Mouse (Mus musculus): ENCODE results near the gene Ralgapa2. TPM values are rescaled to one million over a fixed set of nuclear protein-coding genes. Genes with fewer than 3 reads are reported as not detected.

Gene Ralgapa2
- polyA plus RNA-seq, 1 experiment from 2014 or later: 11.4 TPM

DNA sequence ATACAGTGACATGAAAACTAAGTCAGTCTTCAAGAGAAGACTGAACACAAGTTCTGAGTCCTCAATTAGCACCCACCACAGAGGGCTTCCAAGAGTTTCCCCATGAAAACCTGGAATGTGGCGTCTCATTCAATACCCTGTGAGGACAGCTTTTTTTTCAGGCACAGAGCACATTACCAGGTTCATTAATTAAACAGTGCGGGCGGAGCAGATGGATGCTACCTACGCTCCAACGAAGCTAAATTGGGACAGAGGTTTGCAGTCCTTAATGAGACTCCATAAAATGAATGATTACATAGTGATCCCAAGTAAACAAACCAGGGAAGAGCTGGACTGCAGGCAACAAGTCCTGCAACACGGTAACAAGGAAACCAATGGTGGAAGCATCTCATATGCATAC lies 224.6 kb downstream of the Ralgapa2 start:
- Histone ChIP-seq H3K4me2 (replicated peaks) (no peak overlapping the region), H3K27ac (no peak overlapping the region), H3K27me3 (replicated peaks) (no peaks in the 10 kb centered on the region), H3K4me1 (peaks cover 16% of the 10 kb centered on the region), H3K36me3 (no peaks in the 10 kb centered on the region), H3K9ac (no peak overlapping the region), H3K9me3 (no peaks in the 10 kb centered on the region), H3K4me3 (no peak overlapping the region)
- no peak for ATAC-seq (ENCODE audit: low FRiP score, low read depth)
- WGBS: 75% methylated on average over 6 of the region's 6 CpGs

DNA sequence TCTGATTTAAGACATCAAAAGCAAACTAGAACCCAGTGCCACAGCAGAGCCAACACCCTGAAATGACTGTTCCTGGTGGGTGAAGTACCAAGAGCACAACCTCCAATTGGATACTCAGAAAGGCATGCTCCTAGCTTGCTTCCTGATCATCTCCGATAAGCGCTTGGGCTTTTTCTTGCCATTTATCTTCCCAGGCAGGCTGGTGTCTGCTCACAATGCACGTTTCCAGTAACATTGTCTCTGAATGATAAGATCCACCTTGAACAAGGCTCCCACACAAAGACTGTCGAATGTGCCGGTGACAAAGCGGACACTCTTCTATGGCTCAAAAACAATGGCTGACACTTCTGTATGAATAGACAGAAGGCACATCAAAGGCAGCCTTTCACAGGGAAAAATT lies 230.8 kb downstream of the Ralgapa2 start:
- no peak for ATAC-seq (ENCODE audit: low FRiP score, low read depth)

DNA sequence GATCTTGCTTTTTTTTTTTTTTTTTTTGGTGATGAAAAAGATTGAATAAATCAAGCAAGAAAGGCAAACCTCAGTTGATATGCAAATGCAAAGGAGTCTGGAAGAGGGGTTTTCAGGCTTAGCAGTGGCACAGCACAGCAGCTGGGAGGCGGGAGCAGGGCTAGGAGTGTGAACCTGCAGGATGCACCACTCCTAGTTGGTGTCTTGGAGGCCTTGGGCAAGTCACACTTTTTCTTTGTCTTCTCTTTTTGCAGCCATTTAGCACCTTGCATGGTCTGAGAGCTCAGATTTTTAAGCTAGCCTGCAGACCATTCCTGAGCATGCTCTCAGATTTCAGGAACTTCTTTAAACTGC lies 231.2 kb downstream of the Ralgapa2 start:
- Histone ChIP-seq H3K36me3 (no peaks in the 10 kb centered on the region), H3K9me3 (no peaks in the 10 kb centered on the region), H3K4me1 (peaks cover 28% of the 10 kb centered on the region), H3K4me3 (no peak overlapping the region), H3K27me3 (replicated peaks) (no peaks in the 10 kb centered on the region), H3K9ac (no peak overlapping the region), H3K4me2 (replicated peaks) (no peak overlapping the region), H3K27ac (no peak overlapping the region)
- 39% methylated on average over 1 of the region's 1 CpGs for whole genome bisulfite sequencing
- no peak for ATAC-seq (ENCODE audit: low FRiP score, low read depth)

More for the DNA sequence above, 230.8 kb downstream of the Ralgapa2 start:
- Histone ChIP-seq H3K4me2 (replicated peaks) (no peak overlapping the region), H3K27ac (no peak overlapping the region), H3K4me1 (peaks cover 28% of the 10 kb centered on the region), H3K9me3 (no peaks in the 10 kb centered on the region), H3K36me3 (no peaks in the 10 kb centered on the region), H3K27me3 (replicated peaks) (no peaks in the 10 kb centered on the region), H3K4me3 (no peak overlapping the region), H3K9ac (no peak overlapping the region)
- WGBS: 40% methylated on average over 6 of the region's 6 CpGs

DNA sequence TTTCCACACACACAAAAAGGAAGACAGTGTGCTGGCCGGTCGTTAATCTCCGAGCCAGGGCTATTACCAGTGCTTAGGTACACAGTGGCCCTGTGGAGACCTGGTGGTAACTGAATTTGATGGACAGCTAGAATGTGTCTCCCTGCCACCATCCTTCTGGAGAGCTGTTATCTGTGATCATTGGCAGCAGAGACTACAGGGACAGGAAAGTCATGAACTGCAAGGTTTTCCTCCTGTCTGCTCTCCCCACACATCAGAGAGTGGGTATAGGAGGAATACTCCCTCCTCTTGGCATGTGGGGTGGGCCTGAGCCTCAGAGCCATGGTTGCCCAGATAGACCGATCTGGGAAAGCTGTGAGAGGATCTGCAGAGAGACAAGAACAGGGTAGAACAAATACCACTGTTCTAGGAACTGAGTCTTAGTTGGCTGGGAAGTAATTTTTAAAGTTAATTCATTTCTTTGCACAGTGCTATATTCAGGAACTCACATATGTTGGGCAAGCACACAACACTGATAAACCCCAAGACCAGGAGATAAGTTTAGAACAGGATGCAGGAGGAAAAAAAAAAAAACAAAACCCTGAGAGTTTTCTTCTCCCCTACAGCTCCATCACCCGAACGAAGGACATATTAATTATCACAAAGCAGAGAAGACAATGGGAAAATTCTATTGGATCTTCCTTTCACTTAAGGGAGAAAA lies 231.8 kb downstream of the Ralgapa2 start:
- Histone ChIP-seq H3K36me3 (no peaks in the 10 kb centered on the region), H3K4me3 (no peak overlapping the region), H3K9me3 (no peaks in the 10 kb centered on the region), H3K27me3 (replicated peaks) (no peaks in the 10 kb centered on the region), H3K4me2 (replicated peaks) (peak overlapping the region; percentile 25; the same call in 1 of the 2 replicates), H3K27ac (0 out of 2 replicates have a peak overlapping the region, but pooled peaks have one; percentile 7), H3K9ac (no peak overlapping the region), H3K4me1 (peaks cover 28% of the 10 kb centered on the region)
- peak; percentile 54; the same call in 1 of the 2 replicates for ATAC-seq (ENCODE audit: low FRiP score, low read depth)
- 22% methylated on average over 6 of the region's 6 CpGs for WGBS

DNA sequence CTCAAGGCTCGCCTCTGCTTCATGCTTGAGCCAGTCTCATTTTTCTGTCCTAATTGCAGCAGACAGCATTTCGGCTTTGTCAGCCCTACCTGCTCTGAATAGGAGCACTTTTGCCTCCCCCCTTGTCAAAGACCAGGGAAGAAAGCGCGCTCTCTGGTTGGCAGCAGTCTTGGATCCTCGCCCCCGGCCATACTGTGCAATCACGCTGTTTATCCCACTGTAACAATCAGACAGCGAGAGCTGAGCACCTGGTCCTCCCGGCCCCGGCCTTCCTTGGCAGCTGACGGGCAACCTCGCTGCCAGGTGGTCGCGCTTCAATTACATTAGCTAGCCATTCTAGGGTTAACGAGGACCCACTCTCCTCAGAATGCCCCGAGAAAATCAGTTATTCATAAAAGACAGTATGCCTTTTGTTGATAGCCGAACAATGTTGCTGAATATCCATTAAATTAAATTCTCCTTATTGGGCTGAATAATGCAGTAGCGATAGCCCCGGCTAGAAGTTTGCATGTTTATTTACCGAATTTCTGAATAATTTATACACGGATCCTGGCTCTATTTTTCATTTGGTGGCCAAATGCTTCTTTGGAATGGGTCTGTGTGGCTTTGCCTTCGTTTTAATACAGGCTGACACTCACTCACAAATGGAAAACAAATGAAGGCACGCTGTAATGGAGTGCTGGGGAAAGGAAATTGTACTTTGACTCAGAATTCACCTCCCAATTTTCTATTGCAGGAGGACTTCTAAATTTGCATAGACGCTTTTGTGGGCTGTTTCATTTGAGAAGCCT lies 232.5 kb downstream of the Ralgapa2 start:
- H3K4me3 ChIP-seq: no peak overlapping the region
- peak; percentile 82 for ATAC-seq (ENCODE audit: low FRiP score, low read depth)
- no peaks in the 10 kb centered on the region for H3K9me3 ChIP-seq
- 27% methylated on average over 24 of the region's 24 CpGs for WGBS
- peaks cover 28% of the 10 kb centered on the region for H3K4me1 ChIP-seq
- H3K4me2 ChIP-seq (replicated peaks): peak overlapping the region; percentile 25
- H3K27me3 ChIP-seq (replicated peaks): no peaks in the 10 kb centered on the region
- H3K9ac ChIP-seq: no peak overlapping the region
- 0 out of 2 replicates have a peak overlapping the region, but pooled peaks have one; percentile 15 for H3K27ac ChIP-seq
- H3K36me3 ChIP-seq: no peaks in the 10 kb centered on the region

DNA sequence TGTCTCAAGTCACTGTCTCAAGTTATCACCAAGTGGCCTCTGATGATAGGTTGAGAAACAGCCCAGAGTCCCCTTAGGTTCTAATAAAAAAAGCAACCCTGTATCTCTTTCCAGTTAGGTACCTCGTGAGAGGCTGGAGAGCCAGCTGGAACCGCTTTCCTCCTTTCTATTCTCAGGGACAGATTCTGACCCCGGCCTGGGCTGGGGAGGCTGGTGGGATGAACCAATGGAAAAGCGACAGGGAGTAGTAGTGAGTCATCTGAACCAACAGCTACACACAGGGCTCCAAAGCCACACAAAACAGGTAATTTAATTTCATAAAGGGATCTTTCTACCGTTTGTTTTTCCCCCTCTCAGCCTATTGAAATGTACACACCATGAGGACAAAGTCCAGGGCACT lies 233.8 kb downstream of the Ralgapa2 start:
- H3K4me3 ChIP-seq: no peak overlapping the region
- no peaks in the 10 kb centered on the region for H3K36me3 ChIP-seq
- H3K9me3 ChIP-seq: no peaks in the 10 kb centered on the region
- peaks cover 28% of the 10 kb centered on the region for H3K4me1 ChIP-seq
- ATAC-seq (ENCODE audit: low FRiP score, low read depth): no peak
- 63% methylated on average over 5 of the region's 5 CpGs for WGBS
- no peak overlapping the region for H3K4me2 ChIP-seq (replicated peaks)
- peak overlapping the region; percentile 7; the same call in 1 of the 2 replicates for H3K27ac ChIP-seq
- no peak overlapping the region for H3K9ac ChIP-seq
- no peaks in the 10 kb centered on the region for H3K27me3 ChIP-seq (replicated peaks)

DNA sequence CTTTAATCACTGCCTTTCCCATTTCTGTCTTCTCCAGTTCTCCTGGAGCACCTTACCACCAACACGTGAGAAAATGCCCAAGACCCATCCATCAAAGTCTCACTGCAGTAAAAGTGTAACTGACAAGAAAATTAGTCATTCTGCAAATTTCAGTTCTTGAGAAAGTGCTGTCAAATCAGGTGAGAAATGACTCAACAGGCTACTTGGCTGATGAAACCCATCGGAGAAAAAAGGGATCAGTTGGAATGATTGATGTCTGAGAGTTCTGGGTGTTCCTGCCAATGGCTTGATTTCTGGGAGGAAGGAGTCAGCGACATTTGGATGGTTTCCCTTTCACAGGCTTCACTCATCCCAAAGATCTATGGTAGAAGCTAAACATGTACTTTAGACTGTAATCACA lies 245.6 kb downstream of the Ralgapa2 start:
- Histone ChIP-seq H3K9ac (no peak overlapping the region), H3K27me3 (replicated peaks) (peaks cover 16% of the 10 kb centered on the region; the same call in 1 of the 2 replicates), H3K36me3 (no peaks in the 10 kb centered on the region), H3K9me3 (no peaks in the 10 kb centered on the region), H3K4me1 (peaks cover 10% of the 10 kb centered on the region), H3K27ac (no peak overlapping the region), H3K4me2 (replicated peaks) (no peak overlapping the region), H3K4me3 (no peak overlapping the region)
- WGBS: 77% methylated on average over 3 of the region's 3 CpGs
- no peak for ATAC-seq (ENCODE audit: low FRiP score, low read depth)

DNA sequence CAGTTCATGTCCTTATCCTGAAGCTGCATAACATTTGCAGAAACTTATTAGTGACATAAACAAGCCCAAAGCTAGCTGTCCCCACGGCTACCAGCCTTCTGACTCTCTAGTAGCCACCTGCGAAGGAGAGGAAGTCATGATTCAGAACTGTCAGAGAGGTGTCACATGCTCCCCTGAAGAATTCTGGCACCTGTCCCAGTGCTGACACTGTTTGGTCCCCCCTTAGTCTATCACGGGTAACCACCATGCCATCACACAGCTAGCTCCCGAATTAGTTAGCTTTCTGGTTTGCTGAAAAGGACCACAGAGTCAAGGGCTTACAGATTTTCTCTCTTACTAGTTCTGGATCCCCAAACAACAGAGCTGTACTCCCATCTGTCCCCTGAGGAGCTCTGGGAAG lies 247.1 kb downstream of the Ralgapa2 start:
- WGBS: 81% methylated on average over 4 of the region's 4 CpGs
- ATAC-seq (ENCODE audit: low FRiP score, low read depth): no peak

DNA sequence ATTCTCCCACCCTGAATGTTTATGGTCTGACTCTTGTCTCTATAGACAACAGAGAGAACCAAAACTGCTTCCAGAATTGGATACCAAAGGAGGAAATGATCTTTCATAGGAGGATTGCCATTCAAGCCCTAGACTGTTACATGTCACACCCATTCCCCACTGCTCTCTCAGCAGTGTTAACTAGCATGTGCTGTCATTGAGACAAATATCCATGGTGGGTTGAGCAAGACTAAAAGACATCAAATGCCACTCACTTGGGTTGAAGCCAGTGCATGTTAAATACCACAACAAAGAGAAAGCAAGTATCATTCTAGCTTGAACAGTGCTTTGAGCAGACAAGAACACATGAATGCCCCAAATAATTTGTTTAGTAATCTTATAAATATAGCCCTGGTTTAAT lies 249.2 kb downstream of the Ralgapa2 start:
- no peak overlapping the region for H3K4me2 ChIP-seq (replicated peaks)
- ATAC-seq (ENCODE audit: low FRiP score, low read depth): no peak
- no peaks in the 10 kb centered on the region for H3K9me3 ChIP-seq
- no peaks in the 10 kb centered on the region for H3K36me3 ChIP-seq
- no peak overlapping the region for H3K9ac ChIP-seq
- no peak overlapping the region for H3K4me3 ChIP-seq
- peaks cover 16% of the 10 kb centered on the region; the same call in 1 of the 2 replicates for H3K27me3 ChIP-seq (replicated peaks)
- no peak overlapping the region for H3K27ac ChIP-seq
- H3K4me1 ChIP-seq: peaks cover 21% of the 10 kb centered on the region

More for the DNA sequence above, 247.1 kb downstream of the Ralgapa2 start:
- no peak overlapping the region for H3K4me3 ChIP-seq
- H3K9ac ChIP-seq: no peak overlapping the region
- H3K9me3 ChIP-seq: no peaks in the 10 kb centered on the region
- no peaks in the 10 kb centered on the region for H3K36me3 ChIP-seq
- H3K27me3 ChIP-seq (replicated peaks): peaks cover 16% of the 10 kb centered on the region; the same call in 1 of the 2 replicates
- H3K4me1 ChIP-seq: peaks cover 15% of the 10 kb centered on the region
- H3K4me2 ChIP-seq (replicated peaks): no peak overlapping the region
- no peak overlapping the region for H3K27ac ChIP-seq

DNA sequence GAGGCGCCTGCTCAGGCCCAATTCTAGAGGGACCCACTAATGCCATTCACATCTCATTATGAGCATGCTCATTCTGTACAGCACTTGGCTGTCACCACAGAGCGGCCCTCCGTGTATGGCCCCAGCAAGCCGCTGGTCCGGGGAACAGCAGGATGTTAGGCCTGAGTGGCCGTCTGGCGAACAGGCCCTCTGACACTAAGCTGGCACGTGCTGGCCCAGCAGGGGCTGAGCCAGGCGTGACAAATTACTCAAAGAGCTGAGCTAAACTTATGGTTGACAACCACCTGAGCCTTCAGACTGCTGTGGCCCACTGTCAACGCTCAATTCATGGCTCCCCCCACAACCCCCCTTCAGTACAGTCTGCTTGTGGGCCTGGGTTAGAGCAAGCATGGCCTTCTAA lies 249.9 kb downstream of the Ralgapa2 start:
- Histone ChIP-seq H3K9ac (no peak overlapping the region), H3K9me3 (no peaks in the 10 kb centered on the region), H3K4me3 (no peak overlapping the region), H3K4me2 (replicated peaks) (no peak overlapping the region), H3K27ac (no peak overlapping the region), H3K36me3 (no peaks in the 10 kb centered on the region), H3K4me1 (peaks cover 26% of the 10 kb centered on the region), H3K27me3 (replicated peaks) (peaks cover 20% of the 10 kb centered on the region; the same call in 1 of the 2 replicates)
- 8% methylated on average over 10 of the region's 10 CpGs for WGBS
- peak; percentile 89 for ATAC-seq (ENCODE audit: low FRiP score, low read depth)

DNA sequence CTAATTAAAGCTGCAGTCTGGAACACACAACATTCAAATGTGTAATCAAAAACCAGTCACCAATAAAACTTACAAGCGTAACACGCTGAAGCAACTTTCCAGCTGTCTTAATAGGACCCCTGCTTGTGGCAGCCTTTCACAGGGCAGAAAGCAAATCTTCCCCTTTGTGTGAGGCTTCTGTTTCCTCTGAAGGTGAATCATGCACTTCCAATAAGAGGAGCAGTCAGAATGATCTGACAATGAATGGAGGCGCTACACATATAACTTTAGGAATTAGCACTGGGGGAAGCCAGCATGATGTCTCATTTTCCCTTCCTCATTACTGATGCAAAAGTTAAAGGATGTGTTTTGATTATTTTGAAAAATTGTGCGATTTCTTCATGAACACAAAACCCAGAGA lies 251.0 kb downstream of the Ralgapa2 start:
- Histone ChIP-seq H3K4me3 (no peak overlapping the region), H3K27ac (no peak overlapping the region), H3K4me1 (peaks cover 32% of the 10 kb centered on the region), H3K9me3 (no peaks in the 10 kb centered on the region), H3K9ac (no peak overlapping the region), H3K27me3 (replicated peaks) (peaks cover 20% of the 10 kb centered on the region; the same call in 1 of the 2 replicates), H3K4me2 (replicated peaks) (no peak overlapping the region), H3K36me3 (no peaks in the 10 kb centered on the region)
- WGBS: 38% methylated on average over 4 of the region's 4 CpGs
- no peak for ATAC-seq (ENCODE audit: low FRiP score, low read depth)

DNA sequence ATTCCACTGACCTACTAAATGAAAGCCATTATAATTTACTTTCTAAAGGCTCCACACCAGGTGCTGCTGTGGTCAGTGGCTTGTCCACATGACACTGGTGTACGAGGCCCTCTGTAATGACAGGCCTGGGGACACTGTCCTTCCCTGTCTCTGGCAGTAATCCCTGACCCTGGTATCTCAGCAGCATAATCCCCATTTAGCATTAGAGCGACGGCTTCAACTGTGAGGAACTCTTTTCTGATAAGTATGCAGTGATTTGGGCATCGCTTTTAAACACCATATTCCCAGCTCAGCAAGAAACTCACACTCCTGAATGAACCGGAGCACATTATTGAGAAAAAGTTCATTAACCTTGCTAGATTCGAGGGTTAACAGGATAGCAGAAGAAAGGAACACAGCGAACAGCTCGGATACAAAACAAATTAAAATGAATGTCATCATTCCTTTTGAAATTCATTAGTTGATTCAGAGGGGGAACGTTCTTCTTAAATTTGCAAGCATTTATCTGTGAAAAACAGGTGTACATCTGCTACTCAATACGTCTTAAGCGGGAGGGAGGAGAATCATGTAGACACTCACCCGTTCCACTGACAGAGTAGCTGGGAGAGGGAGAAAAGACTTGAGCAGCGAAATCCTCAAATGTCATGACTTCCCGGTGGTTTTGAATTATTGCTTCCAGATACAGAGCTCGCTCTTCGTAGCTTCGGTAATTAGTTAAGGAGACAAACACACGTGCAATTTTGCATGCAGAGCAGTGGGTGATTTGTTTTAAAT lies 252.2 kb downstream of the Ralgapa2 start:
- 45% methylated on average over 18 of the region's 18 CpGs for WGBS
- Histone ChIP-seq H3K4me1 (peaks cover 32% of the 10 kb centered on the region), H3K27ac (no peak overlapping the region), H3K9ac (no peak overlapping the region), H3K4me3 (no peak overlapping the region), H3K4me2 (replicated peaks) (no peak overlapping the region), H3K36me3 (no peaks in the 10 kb centered on the region), H3K9me3 (no peaks in the 10 kb centered on the region), H3K27me3 (replicated peaks) (peaks cover 16% of the 10 kb centered on the region; the same call in 1 of the 2 replicates)
- no peak for ATAC-seq (ENCODE audit: low FRiP score, low read depth)

All from neural tube, embryonic 12.5 days (tissue).